Mouse (Mus musculus) ES-E14 (cell line): Measurements from ENCODE around the gene Pdlim7. TPM values are rescaled to one million over a fixed set of nuclear protein-coding genes. Genes with fewer than 3 reads are reported as not detected.

Experiments
- DNase-seq: peaks from one replicate; pipeline ENCODE4 v3.0.0-alpha.2; 2013; ENCODE audit warnings: low read depth, low spot score
- H3K27ac ChIP-seq: 2 replicates; pipeline ENCODE4 v1.5.1; 2012; ENCODE audit warnings: low read depth, mild to moderate bottlenecking, low read length, moderate library complexity, mixed read lengths; ENCODE audit not compliant: poor library complexity, insufficient read depth, severe bottlenecking
- H3K36me3 ChIP-seq: 2 replicates; pipeline ENCODE4 v1.6.1; 2012; ENCODE audit warnings: mild to moderate bottlenecking, low read length, moderate library complexity, mixed read lengths; ENCODE audit not compliant: control insufficient read depth, poor library complexity, insufficient read depth, severe bottlenecking
- H3K4me1 ChIP-seq, 2 experiments: fragments of 150-350 bp in 1 of 2; sonication (generic) in 1 of 2; 2 replicates each; pipeline ENCODE4 v1.6.1; 2012; ENCODE audit warnings: low read length in 2 of 2, mild to moderate bottlenecking in 1 of 2, mixed read lengths in 1 of 2; ENCODE audit not compliant: control insufficient read depth in 2 of 2, insufficient read depth in 2 of 2, poor library complexity in 1 of 2
- H3K4me3 ChIP-seq, 2 experiments: fragments of 150-350 bp in 1 of 2; sonication (generic) in 1 of 2; 2 replicates each; pipeline ENCODE4 v1.5.1; 2012; ENCODE audit warnings: low read length in 2 of 2, low read depth in 1 of 2, mild to moderate bottlenecking in 1 of 2, mixed read lengths in 1 of 2; ENCODE audit not compliant: insufficient read depth in 1 of 2, poor library complexity in 1 of 2, severe bottlenecking in 1 of 2
- H3K9ac ChIP-seq: 2 replicates; pipeline ENCODE4 v1.6.1; 2012; ENCODE audit warnings: low read depth, mild to moderate bottlenecking, low read length, mixed read lengths; ENCODE audit not compliant: poor library complexity, insufficient read depth, severe bottlenecking
- H3K9me3 ChIP-seq: fragments of 150-350 bp; sonication (generic); 2 replicates; pipeline ENCODE4 v1.6.1; 2012; ENCODE audit warnings: low read depth, mild to moderate bottlenecking, low read length; ENCODE audit not compliant: control insufficient read depth, insufficient read depth
- CHD2 ChIP-seq: IDR thresholded peaks from 2 replicates; pipeline ENCODE4 v1.6.1; 2014; ENCODE audit warnings: mild to moderate bottlenecking, low read depth, low read length, inconsistent platforms
- HCFC1 ChIP-seq: IDR thresholded peaks from 2 replicates; pipeline ENCODE4 v1.6.1; 2012; ENCODE audit warnings: low read length, inconsistent platforms, borderline replicate concordance; ENCODE audit not compliant: insufficient read depth
- MAFK ChIP-seq: IDR thresholded peaks from 2 replicates; pipeline ENCODE4 v1.6.1; 2014; ENCODE audit warnings: mild to moderate bottlenecking, low read depth, low read length, inconsistent platforms; ENCODE audit not compliant: insufficient read depth
- ZC3H11A ChIP-seq: IDR thresholded peaks from 2 replicates; pipeline ENCODE4 v1.6.1; 2012; ENCODE audit warnings: low read depth, mild to moderate bottlenecking, inconsistent platforms, low read length, borderline replicate concordance
- ZNF384 ChIP-seq: IDR thresholded peaks from 2 replicates; pipeline ENCODE4 v1.6.1; 2012; ENCODE audit warnings: low read depth, low read length, inconsistent platforms
- in situ Hi-C, 2 experiments: fragments of 600-800 bp; cut with MboI; formaldehyde crosslinking; loops; one replicate each; pipeline ENCODE4 v1.15.1; 2025; ENCODE audit warnings: low sequenced_read_pairs in 2 of 2, inconsistent platforms in 1 of 2; ENCODE audit not compliant: unreplicated experiment in 2 of 2
- total RNA-seq: library from RNA; depleted of rRNA; stranded (reverse); fragments of 300-350 nt; gene quantifications from 2 replicates; pipeline ENCODE4 v1.2.3, GENCODE M21; 2012

Gene Pdlim7
- total RNA-seq, 1 experiment = 58.2 TPM

DNA sequence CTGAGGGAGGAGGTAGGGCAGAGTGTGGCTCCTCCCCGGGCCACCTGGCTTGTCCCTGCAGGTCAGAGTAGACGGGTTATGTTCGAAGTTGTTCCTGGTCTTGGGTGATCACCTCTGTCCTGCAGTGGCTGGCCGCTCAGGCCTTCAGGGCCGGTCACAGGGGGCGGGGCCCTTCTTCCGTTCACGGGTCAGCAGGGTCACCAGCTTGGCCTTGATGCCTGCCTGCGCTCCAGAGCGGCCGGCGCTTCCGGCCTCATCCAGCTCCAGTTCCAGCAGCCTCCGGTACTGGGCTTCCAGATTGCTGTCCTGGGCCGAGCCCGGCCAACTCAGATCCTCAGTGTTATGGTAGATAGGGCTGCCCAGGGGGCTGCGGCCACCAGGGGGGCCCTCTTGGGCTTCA lies 9.8 kb upstream of the Pdlim7 start:
- in situ Hi-C loops = no loop called here
- DNase-seq = no peak
- TF ChIP-seq ZC3H11A = no peak
- TF ChIP-seq ZNF384 = no peak
- no peak for TF ChIP-seq HCFC1
- TF ChIP-seq CHD2 = no peak
- TF ChIP-seq MAFK = no peak

DNA sequence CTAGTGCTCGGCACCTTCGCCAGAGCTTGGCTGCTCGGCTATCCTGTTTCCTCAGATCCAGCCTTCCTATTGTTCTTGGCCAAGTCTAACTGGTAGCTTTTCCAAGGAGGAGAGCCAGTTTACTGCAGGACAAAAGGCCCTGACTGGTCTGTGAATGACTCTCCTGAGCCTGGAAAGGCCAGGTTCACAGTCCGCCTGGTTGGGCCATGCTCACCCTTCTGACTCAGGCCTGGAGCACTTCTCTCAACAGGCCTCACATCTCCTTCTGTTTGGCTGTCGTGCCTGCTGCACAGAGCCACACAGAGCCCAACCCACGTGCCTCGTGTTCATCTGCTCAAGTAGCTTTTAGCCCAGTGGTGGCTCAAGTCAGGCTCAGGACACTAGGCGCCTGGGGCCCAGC lies 9.3 kb upstream of the Pdlim7 start:
- no peaks in the 10 kb centered on the region for H3K36me3 ChIP-seq
- no peak for DNase-seq
- H3K9me3 ChIP-seq = no peaks in the 10 kb centered on the region
- in situ Hi-C loops = no loop called here
- peak overlapping the region; percentile 31 to 57; a peak in 2 of 4 replicates for H3K4me3 ChIP-seq
- H3K9ac ChIP-seq = peak overlapping the region; percentile 8; the same call in 1 of the 2 replicates
- H3K27ac ChIP-seq = no peak overlapping the region
- no peak for TF ChIP-seq CHD2
- TF ChIP-seq ZC3H11A = no peak
- no peak for TF ChIP-seq HCFC1
- no peak for TF ChIP-seq ZNF384
- no peak for TF ChIP-seq MAFK
- H3K4me1 ChIP-seq = peaks cover 4 to 5% of the 10 kb centered on the region in 2 experiments; a peak in 2 of 4 replicates

More for the DNA sequence above, 9.8 kb upstream of the Pdlim7 start:
- Histone ChIP-seq H3K36me3 (no peaks in the 10 kb centered on the region), H3K4me3 (peak overlapping the region; percentile 31 to 57; a peak in 3 of 4 replicates), H3K27ac (no peak overlapping the region), H3K9me3 (no peaks in the 10 kb centered on the region), H3K9ac (peak overlapping the region; percentile 8; the same call in 1 of the 2 replicates), H3K4me1 (peaks cover 4 to 5% of the 10 kb centered on the region in 2 experiments; a peak in 2 of 4 replicates)

DNA sequence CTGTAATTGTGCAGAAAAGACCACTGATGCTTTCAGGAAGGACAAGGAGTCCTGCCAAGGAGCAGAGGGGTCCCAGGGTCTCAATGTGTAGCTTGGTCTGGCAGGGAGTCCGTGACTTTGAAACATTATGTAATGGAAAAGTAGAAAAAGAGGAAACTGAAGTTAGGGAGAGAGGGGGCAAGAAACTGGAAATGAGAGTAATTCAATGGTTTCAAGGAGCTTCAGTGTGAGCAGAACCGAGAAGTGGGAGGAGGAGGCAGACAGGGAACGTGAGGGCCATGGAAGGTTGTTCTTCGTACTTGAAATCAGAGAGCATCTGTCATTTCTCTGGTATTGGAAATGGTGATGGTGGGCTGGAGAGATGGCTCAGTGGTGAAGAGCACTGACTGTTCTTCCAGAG lies 6.1 kb upstream of the Pdlim7 start:
- in situ Hi-C loops = no loop called here
- no peaks in the 10 kb centered on the region for H3K9me3 ChIP-seq
- TF ChIP-seq CHD2 (no peak), ZC3H11A (no peak), MAFK (no peak), ZNF384 (no peak), HCFC1 (no peak)

DNA sequence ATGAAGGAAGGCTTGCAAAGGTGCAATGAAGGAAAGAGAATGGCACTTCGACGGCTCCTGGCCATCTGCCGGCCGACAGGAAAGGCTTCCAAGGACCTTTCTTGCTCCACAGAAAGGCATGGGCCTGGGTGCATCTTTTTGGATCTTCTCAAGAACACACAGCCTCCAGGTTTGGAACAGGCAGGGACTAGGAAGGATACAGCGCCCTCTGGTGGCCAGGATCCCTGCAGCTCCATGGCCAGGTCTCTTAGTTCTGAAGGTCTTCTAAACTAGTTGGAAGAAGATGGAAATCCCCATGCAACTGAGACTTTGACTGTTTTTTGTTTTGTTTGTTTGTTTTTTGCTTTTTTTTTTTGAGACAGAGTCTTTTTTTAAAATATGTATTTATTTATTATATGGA lies 3.5 kb upstream of the Pdlim7 start:
- TF ChIP-seq ZNF384 = no peak
- TF ChIP-seq ZC3H11A = peak; percentile 60; the same call in 1 of the 2 replicates
- TF ChIP-seq CHD2 = no peak
- no peak for TF ChIP-seq HCFC1
- TF ChIP-seq MAFK = no peak
- in situ Hi-C loops = no loop called here
- DNase-seq = peak; percentile 86
- peaks cover 0 to 4% of the 10 kb centered on the region in 2 experiments; a peak in 1 of 4 replicates for H3K4me1 ChIP-seq
- no peaks in the 10 kb centered on the region for H3K9me3 ChIP-seq
- H3K36me3 ChIP-seq = no peaks in the 10 kb centered on the region
- H3K27ac ChIP-seq = no peak overlapping the region
- H3K4me3 ChIP-seq = no peak overlapping the region
- no peak overlapping the region for H3K9ac ChIP-seq

More for the DNA sequence above, 6.1 kb upstream of the Pdlim7 start:
- no peak overlapping the region for H3K27ac ChIP-seq
- no peak overlapping the region for H3K4me3 ChIP-seq
- DNase-seq = no peak
- H3K36me3 ChIP-seq = no peaks in the 10 kb centered on the region
- H3K4me1 ChIP-seq = peaks cover 4% of the 10 kb centered on the region in 2 experiments; a peak in 2 of 4 replicates
- no peak overlapping the region for H3K9ac ChIP-seq
